Mouse (Mus musculus) erythroblast, embryonic 14.5 days (primary cell): ENCODE measurements around the gene Hs6st1.

Experiments
- GATA1 ChIP-seq: IDR thresholded peaks from 2 replicates; pipeline ENCODE4 v1.6.1; 2012; ENCODE audit warnings: low read length, inconsistent platforms, mixed read lengths
- TAL1 ChIP-seq: IDR thresholded peaks from 3 replicates; pipeline ENCODE4 v1.6.1; 2012; ENCODE audit warnings: low read length, inconsistent platforms, mixed read lengths

DNA sequence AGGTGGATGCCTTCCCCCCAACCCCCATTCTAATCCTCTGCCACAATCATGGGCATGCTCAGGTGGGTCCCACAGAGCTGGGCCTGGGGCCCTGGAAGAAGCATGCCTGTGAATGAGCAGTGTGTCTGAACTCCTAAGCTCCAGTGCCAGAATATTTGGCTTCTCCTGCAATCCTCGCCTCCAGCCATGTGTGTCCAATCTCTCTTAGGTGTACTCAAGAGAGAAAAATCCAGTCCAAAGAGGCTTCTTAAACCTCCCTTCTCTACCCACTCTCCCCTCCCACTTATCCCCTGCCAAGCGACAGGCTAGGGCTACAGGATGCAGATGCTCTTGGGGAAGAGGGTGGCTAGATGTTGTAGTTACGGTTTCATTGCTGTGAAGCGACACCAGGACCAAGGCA, 49.6 kb upstream of the Hs6st1 start:
- TF ChIP-seq GATA1 (no peak), TAL1 (no peak)
